Comparison of ENCODE assay signal across 7 mouse cellular contexts in genomic region chr11:33733269-33733668, GRCm38 (mm10).
DNase-seq lines count a peak whose midpoint lies in the region; ATAC-seq and TF ChIP-seq lines count a peak whose summit lies in the region.

No protein-coding gene starts in this region.

- no peak for TF ChIP-seq EP300 in MEL (IDR thresholded peaks at IDR 0.05; ENCODE audit: low read depth in 1 of 2, low read length in 2 of 2)
- no peak for TF ChIP-seq EP300 in heart, postnatal 0 days (IDR thresholded peaks at IDR 0.05; ENCODE audit: low read depth)

- no peaks in the 10 kb centered on the region for H3K79me2 ChIP-seq in MEL (ENCODE audit: control insufficient read depth, insufficient read depth, low read length, poor library complexity)

- peaks cover 5 to 21% of the 10 kb centered on the region in 2 experiments for H3K27me3 ChIP-seq in MEL (ENCODE audit: control insufficient read depth in 1 of 2, insufficient read depth in 2 of 2, low read length in 2 of 2)
- 0 out of 2 replicates have a peak, but pooled peaks cover 14% of the 10 kb centered on the region for H3K27me3 ChIP-seq in heart, postnatal 0 days (ENCODE audit: control insufficient read depth, insufficient read depth, low read length)

- H3K36me3 ChIP-seq in MEL (ENCODE audit: control insufficient read depth in 1 of 2, insufficient read depth in 2 of 2, low read length in 2 of 2) = no peaks in the 10 kb centered on the region
- H3K36me3 ChIP-seq in heart, postnatal 0 days (replicated peaks; ENCODE audit: control insufficient read depth, insufficient read depth, low read length) = no peaks in the 10 kb centered on the region

- TF ChIP-seq POLR2A in MEL (IDR thresholded peaks at IDR 0.05; ENCODE audit: control insufficient read depth in 1 of 2, insufficient read depth in 1 of 2, low read depth in 1 of 2, low read length in 2 of 2, poor library complexity in 1 of 2) = no peak

- TF ChIP-seq RAD21 in MEL (IDR thresholded peaks at IDR 0.05; ENCODE audit: low read depth, low read length) = peak; percentile 95

- no peak overlapping the region for H3K9ac ChIP-seq in MEL (ENCODE audit: control insufficient read depth, low read depth, low read length, poor library complexity, severe bottlenecking)
- no peak overlapping the region for H3K9ac ChIP-seq in heart, postnatal 0 days (replicated peaks; ENCODE audit: low read depth, low read length)

- peak; percentile 64 to 94 (median 75) for TF ChIP-seq CTCF in MEL (IDR thresholded peaks at IDR 0.05 in 2 of 3, conservative IDR thresholded peaks at IDR 0.05 in 1 of 3; ENCODE audit: control insufficient read depth in 1 of 3, insufficient read depth in 1 of 3, low read depth in 2 of 3, low read length in 3 of 3, poor library complexity in 1 of 3, severe bottlenecking in 1 of 3)
- peak; percentile 76 for TF ChIP-seq CTCF in heart, postnatal 0 days (IDR thresholded peaks at IDR 0.05; ENCODE audit: low read depth)

- peak; percentile 73 for DNase-seq in MEL (ENCODE audit: low read depth, low spot score)
- peak; percentile 39 for DNase-seq in adrenal gland, adult 2 months
- DNase-seq in embryo, embryonic 10 days (ENCODE audit: low spot score) = peak; percentile 85
- DNase-seq in heart, postnatal 0 days (ENCODE audit: low spot score) = peak; percentile 47
- DNase-seq in layer of hippocampus, adult 9-10 months (ENCODE audit: low spot score) = peak; percentile 90
- peak; percentile 40 to 78 for DNase-seq in lung, postnatal 4 days
- peak; percentile 45 to 64 for DNase-seq in right cerebral cortex, postnatal 36 days (ENCODE audit: low spot score in 2 of 2)

- no peaks in the 10 kb centered on the region for H3K4me1 ChIP-seq in MEL (ENCODE audit: control insufficient read depth in 1 of 2, insufficient read depth in 2 of 2, low read length in 2 of 2)
- no peaks in the 10 kb centered on the region for H3K4me1 ChIP-seq in heart, postnatal 0 days (ENCODE audit: control insufficient read depth, insufficient read depth)

- no peak for ATAC-seq in heart, postnatal 0 days (ENCODE audit: insufficient read depth, low read depth)

- no peak overlapping the region for H3K4me2 ChIP-seq in heart, postnatal 0 days (ENCODE audit: low read depth, low read length)

- H3K4me3 ChIP-seq in MEL (ENCODE audit: control insufficient read depth in 1 of 2, insufficient read depth in 1 of 2, low read depth in 2 of 2, low read length in 2 of 2) = no peak overlapping the region
- H3K4me3 ChIP-seq in heart, postnatal 0 days (ENCODE audit: low read depth, low read length) = no peak overlapping the region

- 1% methylated on average over 3 of the region's 3 CpGs for WGBS in heart, postnatal 0 days

- no peak overlapping the region for H3K27ac ChIP-seq in MEL (ENCODE audit: control insufficient read depth, low read depth, low read length)
- no peak overlapping the region for H3K27ac ChIP-seq in heart, postnatal 0 days (ENCODE audit: low read depth)

- H3K9me3 ChIP-seq in MEL (replicated peaks; ENCODE audit: insufficient read depth, low read length) = no peaks in the 10 kb centered on the region
- H3K9me3 ChIP-seq in heart, postnatal 0 days (replicated peaks; ENCODE audit: control insufficient read depth, low read length) = no peaks in the 10 kb centered on the region

TF ChIP-seq in MEL, 35 proteins besides CTCF, POLR2A, EP300 and RAD21:
- TF ChIP-seq POLR2AphosphoS2 (IDR thresholded peaks at IDR 0.05; ENCODE audit: low read length) (no peak), JUND (IDR thresholded peaks at IDR 0.05; ENCODE audit: low read depth, low read length) (no peak), USF2 (IDR thresholded peaks at IDR 0.05; ENCODE audit: borderline replicate concordance in 1 of 2, insufficient read depth in 1 of 2, low read depth in 1 of 2, low read length in 2 of 2) (no peak), SMC3 (IDR thresholded peaks at IDR 0.05; ENCODE audit: low read depth, low read length) (peak; percentile 99), ZC3H11A (IDR thresholded peaks at IDR 0.05; ENCODE audit: low read depth, low read length) (peak; percentile 96), ETS1 (IDR thresholded peaks at IDR 0.05; ENCODE audit: low read depth, low read length) (no peak), ELF1 (IDR thresholded peaks at IDR 0.05; ENCODE audit: low read depth, low read length) (no peak)

Comparison
In these comparisons a context has a peak if more than half of its experiments do, and no peak if none do; other contexts are left out.
1. DNase-seq: peak in every context shown above with its lines; median percentile 90 in layer of hippocampus, adult 9-10 months; 85 in embryo, embryonic 10 days; 73 in MEL; 59 in lung, postnatal 4 days; 54 in right cerebral cortex, postnatal 36 days; 47 in heart, postnatal 0 days; 39 in adrenal gland, adult 2 months.